Mouse (Mus musculus): ENCODE results near the gene Arhgap10. TPM values are rescaled to one million over a fixed set of nuclear protein-coding genes. Genes with fewer than 3 reads are reported as not detected.
A peak's percentile ranks its signal among the peaks of the same experiment; 100 is the strongest.

Arhgap10 gene
- polyA plus RNA-seq, 1 experiment from 2014 or later = 34.6 TPM

- no peaks in the 10 kb centered on the region for H3K27me3 ChIP-seq (ENCODE audit: control insufficient read depth, insufficient read depth, low read length)
- ATAC-seq (ENCODE audit: insufficient number of reproducible peaks, insufficient read depth, low FRiP score, low read depth) = no peak
- H3K9ac ChIP-seq (replicated peaks; ENCODE audit: low read depth, low read length) = no peak overlapping the region
- no peaks in the 10 kb centered on the region for H3K36me3 ChIP-seq (ENCODE audit: control insufficient read depth, insufficient read depth, low read length)
- H3K4me2 ChIP-seq (replicated peaks; ENCODE audit: low read depth, low read length) = no peak overlapping the region
- H3K27ac ChIP-seq (ENCODE audit: low read length) = no peak overlapping the region
- H3K4me1 ChIP-seq (ENCODE audit: control insufficient read depth, insufficient read depth, low read length) = peaks cover 21% of the 10 kb centered on the region
- no peak overlapping the region for H3K4me3 ChIP-seq (ENCODE audit: low read depth, low read length)
- WGBS = 85% methylated on average over 10 of the region's 10 CpGs
- H3K9me3 ChIP-seq (ENCODE audit: control insufficient read depth, low read depth, low read length) = no peaks in the 10 kb centered on the region
These were observed 23.1 kb downstream of the Arhgap10 start for GRCm38 (mm10) chr8:77494376-77495328.

GRCm38 (mm10) chr8:77492356-77493058 lies 25.2 kb downstream of the Arhgap10 start:
- Histone ChIP-seq H3K4me3 (ENCODE audit: low read depth, low read length) (no peak overlapping the region), H3K36me3 (ENCODE audit: control insufficient read depth, insufficient read depth, low read length) (no peaks in the 10 kb centered on the region), H3K27me3 (ENCODE audit: control insufficient read depth, insufficient read depth, low read length) (no peaks in the 10 kb centered on the region), H3K9ac (replicated peaks; ENCODE audit: low read depth, low read length) (no peak overlapping the region), H3K4me2 (replicated peaks; ENCODE audit: low read depth, low read length) (no peak overlapping the region), H3K4me1 (ENCODE audit: control insufficient read depth, insufficient read depth, low read length) (peaks cover 40% of the 10 kb centered on the region), H3K9me3 (ENCODE audit: control insufficient read depth, low read depth, low read length) (no peaks in the 10 kb centered on the region), H3K27ac (ENCODE audit: low read length) (peak overlapping the region; percentile 92)
- 53% methylated on average over 5 of the region's 5 CpGs for WGBS
- no peak for ATAC-seq (ENCODE audit: insufficient number of reproducible peaks, insufficient read depth, low FRiP score, low read depth)

GRCm38 (mm10) chr8:77491231-77491923 lies 26.4 kb downstream of the Arhgap10 start:
- H3K9me3 ChIP-seq (ENCODE audit: control insufficient read depth, low read depth, low read length) = no peaks in the 10 kb centered on the region
- no peak overlapping the region for H3K4me3 ChIP-seq (ENCODE audit: low read depth, low read length)
- peaks cover 45% of the 10 kb centered on the region for H3K4me1 ChIP-seq (ENCODE audit: control insufficient read depth, insufficient read depth, low read length)
- 86% methylated on average over 10 of the region's 10 CpGs for WGBS
- ATAC-seq (ENCODE audit: insufficient number of reproducible peaks, insufficient read depth, low FRiP score, low read depth) = 0 out of 2 replicates have a peak, but pooled peaks have one; percentile 5
- no peak overlapping the region for H3K4me2 ChIP-seq (replicated peaks; ENCODE audit: low read depth, low read length)
- no peaks in the 10 kb centered on the region for H3K36me3 ChIP-seq (ENCODE audit: control insufficient read depth, insufficient read depth, low read length)
- H3K27me3 ChIP-seq (ENCODE audit: control insufficient read depth, insufficient read depth, low read length) = no peaks in the 10 kb centered on the region
- no peak overlapping the region for H3K9ac ChIP-seq (replicated peaks; ENCODE audit: low read depth, low read length)
- H3K27ac ChIP-seq (ENCODE audit: low read length) = peak overlapping the region; percentile 92

GRCm38 (mm10) chr8:77490095-77490781 lies 27.5 kb downstream of the Arhgap10 start:
- H3K4me3 ChIP-seq (ENCODE audit: low read depth, low read length) = no peak overlapping the region
- H3K27me3 ChIP-seq (ENCODE audit: control insufficient read depth, insufficient read depth, low read length) = no peaks in the 10 kb centered on the region
- H3K27ac ChIP-seq (ENCODE audit: low read length) = peak overlapping the region; percentile 92
- WGBS = 15% methylated on average over 4 of the region's 4 CpGs
- no peaks in the 10 kb centered on the region for H3K36me3 ChIP-seq (ENCODE audit: control insufficient read depth, insufficient read depth, low read length)
- ATAC-seq (ENCODE audit: insufficient number of reproducible peaks, insufficient read depth, low FRiP score, low read depth) = peak; percentile 76
- H3K9ac ChIP-seq (replicated peaks; ENCODE audit: low read depth, low read length) = no peak overlapping the region
- H3K9me3 ChIP-seq (ENCODE audit: control insufficient read depth, low read depth, low read length) = no peaks in the 10 kb centered on the region
- no peak overlapping the region for H3K4me2 ChIP-seq (replicated peaks; ENCODE audit: low read depth, low read length)
- H3K4me1 ChIP-seq (ENCODE audit: control insufficient read depth, insufficient read depth, low read length) = peaks cover 51% of the 10 kb centered on the region

GRCm38 (mm10) chr8:77489235-77489634 lies 28.5 kb downstream of the Arhgap10 start:
- no peaks in the 10 kb centered on the region for H3K36me3 ChIP-seq (ENCODE audit: control insufficient read depth, insufficient read depth, low read length)
- H3K4me3 ChIP-seq (ENCODE audit: low read depth, low read length) = no peak overlapping the region
- no peaks in the 10 kb centered on the region for H3K27me3 ChIP-seq (ENCODE audit: control insufficient read depth, insufficient read depth, low read length)
- no peak overlapping the region for H3K4me2 ChIP-seq (replicated peaks; ENCODE audit: low read depth, low read length)
- no peaks in the 10 kb centered on the region for H3K9me3 ChIP-seq (ENCODE audit: control insufficient read depth, low read depth, low read length)
- H3K4me1 ChIP-seq (ENCODE audit: control insufficient read depth, insufficient read depth, low read length) = peaks cover 58% of the 10 kb centered on the region
- peak overlapping the region; percentile 92 for H3K27ac ChIP-seq (ENCODE audit: low read length)
- ATAC-seq (ENCODE audit: insufficient number of reproducible peaks, insufficient read depth, low FRiP score, low read depth) = no peak
- H3K9ac ChIP-seq (replicated peaks; ENCODE audit: low read depth, low read length) = no peak overlapping the region
- 87% methylated on average over 6 of the region's 6 CpGs for WGBS

- Histone ChIP-seq H3K4me2 (replicated peaks; ENCODE audit: low read depth, low read length) (no peak overlapping the region), H3K9ac (replicated peaks; ENCODE audit: low read depth, low read length) (no peak overlapping the region), H3K4me3 (ENCODE audit: low read depth, low read length) (no peak overlapping the region)
These were observed 29.5 kb downstream of the Arhgap10 start for GRCm38 (mm10) chr8:77488215-77488606.

GRCm38 (mm10) chr8:77487590-77488214 lies 30.1 kb downstream of the Arhgap10 start:
- no peaks in the 10 kb centered on the region for H3K36me3 ChIP-seq (ENCODE audit: control insufficient read depth, insufficient read depth, low read length)
- peak overlapping the region; percentile 90 for H3K27ac ChIP-seq (ENCODE audit: low read length)
- H3K9me3 ChIP-seq (ENCODE audit: control insufficient read depth, low read depth, low read length) = no peaks in the 10 kb centered on the region
- whole genome bisulfite sequencing = 48% methylated on average over 10 of the region's 10 CpGs
- H3K4me1 ChIP-seq (ENCODE audit: control insufficient read depth, insufficient read depth, low read length) = peaks cover 66% of the 10 kb centered on the region
- no peak overlapping the region for H3K4me2 ChIP-seq (replicated peaks; ENCODE audit: low read depth, low read length)
- no peak overlapping the region for H3K4me3 ChIP-seq (ENCODE audit: low read depth, low read length)
- no peaks in the 10 kb centered on the region for H3K27me3 ChIP-seq (ENCODE audit: control insufficient read depth, insufficient read depth, low read length)
- no peak for ATAC-seq (ENCODE audit: insufficient number of reproducible peaks, insufficient read depth, low FRiP score, low read depth)
- H3K9ac ChIP-seq (replicated peaks; ENCODE audit: low read depth, low read length) = no peak overlapping the region

More at GRCm38 (mm10) chr8:77488215-77488606, 29.5 kb downstream of the Arhgap10 start:
- H3K4me1 ChIP-seq (ENCODE audit: control insufficient read depth, insufficient read depth, low read length) = peaks cover 66% of the 10 kb centered on the region
- peak overlapping the region; percentile 92 for H3K27ac ChIP-seq (ENCODE audit: low read length)
- no peaks in the 10 kb centered on the region for H3K36me3 ChIP-seq (ENCODE audit: control insufficient read depth, insufficient read depth, low read length)
- WGBS = 7% methylated on average over 4 of the region's 4 CpGs
- no peaks in the 10 kb centered on the region for H3K27me3 ChIP-seq (ENCODE audit: control insufficient read depth, insufficient read depth, low read length)
- H3K9me3 ChIP-seq (ENCODE audit: control insufficient read depth, low read depth, low read length) = no peaks in the 10 kb centered on the region
- peak; percentile 35; the same call in 1 of the 2 replicates for ATAC-seq (ENCODE audit: insufficient number of reproducible peaks, insufficient read depth, low FRiP score, low read depth)
